Mouse (Mus musculus) adrenal gland, postnatal 10 days (tissue): ENCODE data around the gene Slc39a8. TPM values are rescaled to one million over a fixed set of nuclear protein-coding genes. Genes with fewer than 3 reads are reported as not detected.
A peak's percentile ranks its signal among the peaks of the same experiment; 100 is the strongest.

Source experiments
- DNase-seq: peaks from one replicate; pipeline ENCODE4 v3.0.0; 2021; ENCODE audit warnings: mixed read lengths
- total RNA-seq, 2 experiments: library from RNA; stranded (reverse); gene quantifications; 2 replicates each; pipeline ENCODE4 v1.2.3; 2021

Gene Slc39a8
- total RNA-seq, 2 experiments from 2014 or later = 6.7 to 8.9 TPM

GRCm38 (mm10) chr3:135845860-135846259, 20.8 kb downstream of the Slc39a8 start:
- DNase-seq = no peak

DNA sequence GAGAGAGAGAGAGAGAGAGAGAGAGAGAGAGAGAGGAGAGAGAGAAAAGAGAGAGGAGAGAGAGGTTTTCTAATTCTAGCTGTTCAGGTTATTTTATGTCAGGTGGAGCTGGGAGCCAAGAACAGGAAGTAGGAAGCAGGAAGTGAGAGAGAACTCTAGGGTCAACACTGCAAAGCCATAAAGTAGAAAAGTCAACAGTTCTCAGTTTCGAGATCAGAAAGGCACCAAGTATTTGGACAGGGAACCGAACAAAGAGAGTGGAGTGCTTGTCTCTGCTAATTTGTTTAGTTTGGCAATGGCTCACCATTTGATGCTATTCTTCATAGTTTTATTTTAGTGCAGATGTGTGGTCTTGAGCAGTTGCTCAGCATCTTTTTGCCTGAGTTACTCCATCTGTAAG, 26.5 kb downstream of the Slc39a8 start:
- no peak for DNase-seq

DNA sequence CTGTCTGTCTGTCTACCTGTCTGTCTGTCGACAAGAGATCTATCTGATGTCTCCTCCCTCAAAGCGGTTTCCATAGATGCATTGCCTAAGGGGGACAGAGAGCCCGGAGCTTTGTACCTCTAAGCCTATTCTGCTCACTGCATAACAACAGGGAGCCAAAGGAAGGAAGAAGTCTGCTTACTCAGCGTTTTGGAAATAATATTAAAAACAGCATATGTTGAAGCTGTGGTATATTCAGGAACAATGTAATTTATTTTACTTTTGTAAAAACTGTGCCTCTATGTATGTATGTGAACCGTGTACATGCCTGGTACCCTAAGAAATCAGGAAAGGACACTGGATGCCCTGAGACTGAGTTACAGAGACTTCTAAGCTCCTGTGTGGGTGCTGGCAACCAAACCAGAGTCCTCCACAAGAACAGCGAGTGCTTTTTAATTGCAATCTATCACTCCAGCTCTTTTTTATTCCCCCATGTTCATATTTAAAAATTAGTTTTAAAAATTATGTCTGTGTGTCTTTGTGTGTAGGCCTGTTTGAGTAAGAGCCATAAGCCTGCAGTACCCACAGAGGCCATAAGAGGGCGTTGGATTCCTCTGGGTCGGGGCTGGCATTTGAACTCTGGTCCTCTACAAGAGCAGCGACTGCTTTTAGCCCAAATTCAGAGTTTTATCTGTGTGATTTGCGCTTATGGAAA, 28.7 kb downstream of the Slc39a8 start:
- no peak for DNase-seq

GRCm38 (mm10) chr3:135854298-135854984, 29.4 kb downstream of the Slc39a8 start:
- DNase-seq = no peak

GRCm38 (mm10) chr3:135854985-135855340, 29.9 kb downstream of the Slc39a8 start:
- no peak for DNase-seq

GRCm38 (mm10) chr3:135856303-135856702, 31.2 kb downstream of the Slc39a8 start:
- DNase-seq = no peak

DNA sequence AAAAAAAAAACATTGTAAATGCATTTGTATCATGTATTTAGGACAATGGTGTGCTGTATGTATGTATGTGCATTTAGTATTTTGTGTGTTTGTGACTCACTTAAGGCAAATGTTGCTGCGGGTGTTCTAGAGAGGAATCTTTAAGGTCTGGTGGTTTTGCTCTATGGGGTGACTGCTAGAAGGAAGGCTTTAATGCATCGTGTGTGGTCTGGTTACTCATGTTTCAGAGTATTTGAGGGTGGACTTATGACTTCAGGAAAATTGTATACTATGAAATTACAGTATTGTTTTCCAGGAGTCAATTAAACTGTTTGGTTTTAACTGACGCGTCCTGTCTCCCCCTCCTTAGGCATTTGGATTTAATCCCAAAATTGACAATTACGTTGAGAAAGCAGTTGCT, 32.1 kb downstream of the Slc39a8 start:
- DNase-seq = no peak

GRCm38 (mm10) chr3:135859431-135859830, 34.4 kb downstream of the Slc39a8 start:
- DNase-seq = no peak

GRCm38 (mm10) chr3:135862804-135863203, 37.7 kb downstream of the Slc39a8 start:
- peak; percentile 17 for DNase-seq

GRCm38 (mm10) chr3:135869041-135869440, 44.0 kb downstream of the Slc39a8 start:
- DNase-seq = no peak

DNA sequence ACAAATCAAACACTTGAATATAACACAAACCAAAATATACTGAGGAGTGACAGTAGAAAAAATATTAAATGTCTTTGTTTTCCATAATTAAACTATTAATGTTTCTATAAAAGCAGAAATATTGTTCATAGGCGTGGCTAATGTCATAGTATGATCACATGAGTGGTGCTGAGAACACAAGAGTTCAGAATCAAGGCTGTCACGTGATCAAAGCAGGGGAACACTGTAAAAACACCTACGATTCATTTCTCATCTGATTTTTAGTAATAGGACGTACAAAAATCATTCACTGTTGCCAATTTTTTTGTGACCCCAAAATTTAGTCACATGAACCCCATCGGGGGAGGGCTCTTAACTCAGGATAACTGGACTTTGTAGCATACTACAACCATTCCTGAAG, 47.2 kb downstream of the Slc39a8 start:
- no peak for DNase-seq

DNA sequence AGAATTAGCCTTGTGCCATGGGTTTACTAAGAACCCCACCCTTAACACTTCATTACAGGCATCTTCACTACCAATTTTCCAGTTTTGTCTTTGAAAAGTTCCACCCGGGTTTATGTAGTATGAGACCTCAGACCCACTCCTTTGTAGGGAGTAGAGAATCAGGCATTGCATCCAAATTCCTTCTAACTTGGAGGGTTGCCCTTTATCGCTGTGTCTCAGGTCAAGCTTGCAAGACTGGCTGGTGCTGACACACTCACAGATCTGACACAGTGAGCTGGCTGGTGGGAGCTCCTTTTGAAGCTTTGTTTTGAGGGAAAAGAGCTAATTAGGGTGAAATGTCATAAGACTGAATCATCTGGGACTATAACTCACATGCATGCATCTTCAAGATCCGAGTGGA, 48.5 kb downstream of the Slc39a8 start:
- DNase-seq = no peak

- peak; percentile 19 for DNase-seq
Measured at GRCm38 (mm10) chr3:135878048-135878447, 53.0 kb downstream of the Slc39a8 start.

DNA sequence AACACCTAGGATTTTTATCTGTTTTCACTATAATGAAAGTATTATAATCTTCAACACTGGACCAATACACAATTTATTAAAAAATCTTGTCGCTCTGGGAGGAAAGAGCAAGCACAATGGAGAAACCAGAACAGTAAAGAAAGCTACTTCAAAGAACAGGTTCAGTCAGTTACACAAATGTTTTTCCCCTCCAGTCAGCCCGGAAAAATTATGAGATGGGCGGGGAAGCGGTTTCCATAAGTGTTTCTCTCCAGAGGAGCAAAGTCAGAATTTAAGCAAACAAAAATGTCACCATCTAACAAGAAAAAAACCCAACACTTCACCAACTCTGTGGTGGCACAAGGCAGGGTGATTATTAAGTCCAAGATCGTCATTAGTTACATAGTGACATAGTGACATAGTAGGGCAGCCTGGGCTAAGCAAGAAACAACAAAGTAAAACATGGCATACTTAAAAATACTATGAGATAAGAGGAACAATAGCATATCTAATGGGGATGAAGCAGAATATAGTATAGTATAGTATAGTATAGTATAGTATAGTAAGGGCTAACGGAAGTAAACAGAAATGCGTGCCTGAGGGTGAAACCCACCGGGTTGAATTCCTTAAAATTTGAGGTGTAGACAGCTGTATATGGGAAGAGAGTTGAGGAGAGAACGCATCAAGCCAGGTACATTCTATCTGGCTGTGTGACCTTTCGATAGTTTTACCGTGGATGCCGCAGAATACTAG, 61.0 kb downstream of the Slc39a8 start:
- no peak for DNase-seq

GRCm38 (mm10) chr3:135886659-135887027, 61.6 kb downstream of the Slc39a8 start:
- DNase-seq = peak; percentile 81

- DNase-seq = no peak
Measured at GRCm38 (mm10) chr3:135887033-135887855, 62.2 kb downstream of the Slc39a8 start.

DNA sequence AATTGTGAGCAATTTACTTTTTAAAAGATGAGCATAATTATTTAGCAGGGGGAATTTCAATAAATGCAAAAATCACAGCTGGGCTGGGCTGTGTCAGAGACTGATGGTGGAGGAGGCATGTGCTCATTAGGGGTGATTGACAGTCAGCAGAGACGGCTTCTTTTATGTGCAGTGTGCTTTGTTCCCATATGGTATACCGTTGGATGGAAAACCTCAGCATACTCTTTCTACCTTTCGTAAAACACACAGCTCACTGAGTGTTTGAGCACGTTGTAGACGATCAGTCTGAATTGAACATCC, 62.7 kb downstream of the Slc39a8 start:
- no peak for DNase-seq

DNA sequence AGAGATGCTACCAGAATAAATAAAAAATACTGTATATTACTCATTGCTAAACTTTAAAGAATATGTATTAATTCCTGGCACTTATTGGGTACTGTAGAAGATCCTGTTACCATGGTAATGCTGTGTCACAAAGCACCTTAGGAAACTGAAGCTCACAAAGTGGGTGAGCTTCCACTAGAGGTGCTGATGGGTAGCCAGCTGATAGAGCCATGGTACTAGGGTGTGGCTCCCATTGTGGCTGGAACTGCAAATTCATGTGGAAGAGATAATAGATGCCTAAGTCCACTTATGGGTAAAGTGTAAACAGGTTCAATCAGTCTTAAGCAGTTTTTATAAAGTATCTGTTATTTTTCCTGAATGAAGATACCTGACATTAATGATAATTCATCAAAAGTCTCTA, 64.3 kb downstream of the Slc39a8 start:
- DNase-seq = no peak

- peak; percentile 7 for DNase-seq
Measured at GRCm38 (mm10) chr3:135903366-135903765, 78.3 kb downstream of the Slc39a8 start.

- DNase-seq = no peak
Measured at GRCm38 (mm10) chr3:135904881-135905280, 79.8 kb downstream of the Slc39a8 start.

GRCm38 (mm10) chr3:135905729-135906128, 80.7 kb downstream of the Slc39a8 start:
- no peak for DNase-seq

DNA sequence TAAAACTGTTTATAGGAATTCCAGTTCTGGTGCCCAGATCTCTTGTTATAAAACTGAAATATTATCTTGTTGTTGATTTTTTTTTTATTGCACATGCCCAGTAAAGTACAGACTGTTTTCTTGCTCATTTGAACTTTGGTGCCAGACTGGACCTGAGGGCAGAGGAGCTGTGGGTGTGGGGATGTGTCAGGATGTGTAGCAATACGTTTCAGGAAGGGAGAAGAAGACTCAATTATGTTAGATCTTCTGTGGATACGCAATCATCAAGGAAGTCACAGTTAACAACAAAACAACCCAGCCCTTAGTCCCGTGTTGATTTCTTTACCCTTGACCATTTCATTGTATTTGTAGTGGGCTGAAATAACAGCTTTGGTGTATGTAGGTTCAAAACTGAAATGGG, 81.9 kb downstream of the Slc39a8 start:
- no peak for DNase-seq

- DNase-seq = no peak
Measured at GRCm38 (mm10) chr3:135915941-135916340, 90.9 kb downstream of the Slc39a8 start.
